Mouse (Mus musculus): Measurements from ENCODE around the gene Pspn. TPM values are rescaled to one million over a fixed set of nuclear protein-coding genes. Genes with fewer than 3 reads are reported as not detected.

The Pspn gene
- polyA plus RNA-seq, 1 experiment from 2014 or later, result not detected

DNA sequence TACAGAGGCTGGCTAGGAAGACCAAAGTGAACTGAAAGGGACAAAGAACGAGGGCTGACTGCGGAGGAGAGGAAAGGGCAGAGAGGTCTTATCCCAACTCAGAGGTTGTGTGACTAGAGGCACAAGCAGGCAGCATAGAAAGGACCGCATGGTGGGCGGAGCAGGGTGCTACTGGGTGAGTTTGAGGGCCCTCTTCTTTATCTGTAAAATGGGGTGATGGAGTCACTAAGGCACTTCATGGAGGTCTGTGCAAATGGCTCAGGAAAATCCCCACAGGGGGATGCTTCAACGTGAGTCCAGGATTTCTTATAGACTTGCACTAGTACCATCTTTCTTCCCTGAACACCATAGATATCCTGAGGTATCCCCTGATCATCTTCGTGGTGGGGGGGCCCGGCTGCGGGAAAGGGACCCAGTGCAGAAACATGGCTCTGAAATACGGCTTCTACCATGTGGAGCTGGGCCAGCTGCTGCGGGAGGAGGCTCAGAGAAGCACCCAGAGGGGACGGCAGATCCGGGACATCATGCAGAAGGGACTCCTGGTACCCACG lies 12.5 kb upstream of the Pspn start:
- 76% methylated on average over 13 of the region's 13 CpGs for WGBS
- H3K27ac ChIP-seq, result peak overlapping the region; percentile 97
- H3K4me3 ChIP-seq, result peak overlapping the region; percentile 78
- no peaks in the 10 kb centered on the region for H3K27me3 ChIP-seq (ENCODE audit: insufficient read depth, poor library complexity, severe bottlenecking)
- peaks cover 23% of the 10 kb centered on the region for H3K36me3 ChIP-seq
- H3K9me3 ChIP-seq, result no peaks in the 10 kb centered on the region
- peaks cover 23% of the 10 kb centered on the region for H3K4me1 ChIP-seq (replicated peaks)
- DNase-seq (ENCODE audit: low spot score), result no peak

DNA sequence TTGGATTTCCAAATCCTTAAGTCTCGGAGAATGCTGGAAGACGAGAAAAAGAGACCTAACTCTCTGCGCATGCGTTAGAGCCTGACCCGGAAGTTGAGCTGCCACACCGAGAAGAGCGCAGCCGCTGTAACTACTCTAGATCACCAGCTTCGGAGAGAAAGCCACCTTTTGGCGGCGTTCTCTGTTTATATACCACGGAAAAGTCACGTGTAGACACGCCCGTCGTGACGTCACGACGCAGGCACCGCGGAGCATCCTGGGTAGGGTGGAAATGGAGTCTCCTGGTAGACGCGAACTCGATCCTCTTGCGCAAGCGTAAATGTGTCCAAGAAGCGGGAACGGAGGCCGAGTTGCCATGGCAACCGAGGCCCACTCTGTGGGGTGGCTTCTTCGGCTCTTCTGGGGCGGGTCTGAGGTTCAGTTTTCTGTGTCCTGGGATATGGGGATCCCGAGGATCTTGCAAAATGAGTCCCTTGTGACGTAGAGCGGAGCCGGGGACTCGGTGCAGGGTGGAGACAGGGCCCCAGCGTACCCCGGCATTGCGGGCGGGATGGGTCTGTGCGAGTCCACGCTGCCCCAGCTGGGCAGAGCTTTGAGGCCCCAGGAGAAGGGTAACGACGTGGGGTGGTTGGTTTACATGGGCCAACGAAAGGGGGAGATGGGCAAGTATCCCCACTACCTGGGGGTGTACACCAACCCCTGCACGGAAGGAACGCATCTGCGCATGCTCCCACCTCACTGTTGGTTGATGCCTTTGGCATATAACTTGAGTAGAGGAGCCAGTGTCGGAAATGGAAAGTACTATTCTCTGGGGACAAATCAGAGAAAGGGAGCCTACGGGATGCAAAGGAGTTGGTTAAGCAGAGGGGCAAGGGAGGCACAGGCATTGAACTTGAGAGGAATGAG lies 11.7 kb upstream of the Pspn start, which contains the start of the genes Gtf2f1 and Gm17949:
Gtf2f1 (minus strand) TSS at position 53 of the 906 bp plus-strand sequence.
Gm17949 (plus strand) TSS at position 234 of the 906 bp plus-strand sequence.
- H3K36me3 ChIP-seq, result peaks cover 31% of the 10 kb centered on the region
- peaks cover 23% of the 10 kb centered on the region for H3K4me1 ChIP-seq (replicated peaks)
- H3K4me3 ChIP-seq, result peak within 1 kb of the TSS; percentile 78
- peak; percentile 98 for DNase-seq (ENCODE audit: low spot score)
- WGBS, result under 1% methylated on average over 51 of the region's 51 CpGs
- no peaks in the 10 kb centered on the region for H3K9me3 ChIP-seq
- H3K27ac ChIP-seq, result peak within 1 kb of the TSS; percentile 97
- no peaks in the 10 kb centered on the region for H3K27me3 ChIP-seq (ENCODE audit: insufficient read depth, poor library complexity, severe bottlenecking)

DNA sequence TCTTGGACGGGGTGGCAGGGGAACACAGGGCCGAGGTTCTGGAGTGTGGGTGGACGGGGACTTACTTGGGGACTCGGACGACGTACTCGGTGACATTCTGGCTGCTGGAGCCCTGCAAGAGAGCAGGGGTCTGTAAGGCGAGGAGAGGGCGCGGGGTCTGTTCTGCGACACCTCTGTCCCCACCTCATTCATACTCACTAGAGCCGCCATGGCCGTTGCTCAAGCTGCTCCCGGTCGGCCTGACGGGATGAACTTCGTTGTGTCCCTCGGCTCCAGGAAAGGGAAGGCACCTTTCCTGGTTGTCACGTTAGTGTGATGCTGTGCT lies 11.1 kb upstream of the Pspn start:
- Histone ChIP-seq H3K27me3 (ENCODE audit: insufficient read depth, poor library complexity, severe bottlenecking) (no peaks in the 10 kb centered on the region), H3K4me3 (peak overlapping the region; percentile 78), H3K9me3 (no peaks in the 10 kb centered on the region), H3K4me1 (replicated peaks) (peaks cover 23% of the 10 kb centered on the region), H3K36me3 (peaks cover 38% of the 10 kb centered on the region), H3K27ac (peak overlapping the region; percentile 97)
- WGBS, result under 1% methylated on average over 19 of the region's 19 CpGs
- no peak for DNase-seq (ENCODE audit: low spot score)

DNA sequence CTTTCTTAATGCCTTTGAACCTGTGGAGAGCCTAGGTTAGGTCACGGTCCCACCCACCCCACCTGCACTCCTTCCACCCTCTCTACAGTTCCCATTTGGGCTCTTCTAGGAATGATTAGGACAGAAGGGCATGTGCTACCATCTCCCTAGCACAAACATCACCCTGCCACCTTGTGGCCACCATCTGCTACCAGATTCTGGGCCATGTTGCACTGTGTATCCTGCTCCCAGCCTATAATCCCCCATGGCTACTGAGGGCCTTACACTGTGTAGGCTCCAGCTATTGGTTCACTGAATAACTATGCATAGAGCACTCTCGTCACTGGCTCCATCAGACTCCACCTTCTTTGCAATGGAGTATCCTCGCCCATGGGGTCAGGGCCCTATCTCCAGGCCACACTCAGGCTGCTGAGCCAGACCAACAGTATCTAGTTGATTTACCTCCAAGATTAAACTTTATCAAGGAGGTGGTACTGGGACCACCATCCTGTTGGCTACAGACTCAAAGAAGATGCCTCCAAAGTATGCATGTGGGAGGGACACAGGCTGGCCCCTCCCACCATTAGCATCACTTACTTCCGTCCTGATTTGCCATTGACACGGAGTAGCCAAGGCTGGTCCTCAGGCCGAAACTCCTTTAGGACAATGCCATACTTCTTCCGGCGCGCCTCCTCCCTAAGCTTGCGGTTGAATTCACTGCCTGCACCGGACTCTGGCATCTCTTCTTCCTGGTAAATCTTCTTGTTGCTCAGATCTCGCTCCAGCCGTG lies 7.5 kb upstream of the Pspn start:
- no peak overlapping the region for H3K4me3 ChIP-seq
- H3K4me1 ChIP-seq (replicated peaks), result peaks cover 19% of the 10 kb centered on the region
- DNase-seq (ENCODE audit: low spot score), result no peak
- WGBS, result 94% methylated on average over 13 of the region's 13 CpGs
- H3K27ac ChIP-seq, result no peak overlapping the region
- no peaks in the 10 kb centered on the region for H3K9me3 ChIP-seq
- H3K36me3 ChIP-seq, result peaks cover 73% of the 10 kb centered on the region
- no peaks in the 10 kb centered on the region for H3K27me3 ChIP-seq (ENCODE audit: insufficient read depth, poor library complexity, severe bottlenecking)

DNA sequence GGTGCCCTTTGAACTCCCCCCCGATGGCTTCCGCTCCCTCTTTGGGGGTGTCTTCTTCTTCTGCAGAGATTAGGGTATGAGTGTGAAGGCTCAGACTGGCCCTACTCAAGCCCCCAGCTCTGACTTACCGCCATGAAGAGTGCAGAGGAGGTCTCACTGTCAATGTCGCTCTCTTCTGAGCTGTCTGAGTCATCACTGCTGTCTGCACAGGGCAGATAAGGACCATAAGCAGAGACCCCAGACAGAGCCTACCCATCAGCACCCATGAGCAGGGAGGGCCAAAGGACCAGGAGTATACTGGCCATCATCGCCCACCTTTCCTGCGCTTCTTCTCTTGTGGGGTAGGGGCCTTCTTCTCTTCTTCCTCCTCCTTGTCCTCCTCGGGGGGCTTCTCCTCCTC lies 4.2 kb upstream of the Pspn start:
- DNase-seq (ENCODE audit: low spot score), result no peak
- Histone ChIP-seq H3K4me3 (no peak overlapping the region), H3K4me1 (replicated peaks) (no peaks in the 10 kb centered on the region), H3K36me3 (peaks cover 96% of the 10 kb centered on the region), H3K27ac (no peak overlapping the region), H3K27me3 (ENCODE audit: insufficient read depth, poor library complexity, severe bottlenecking) (no peaks in the 10 kb centered on the region), H3K9me3 (no peaks in the 10 kb centered on the region)
- 89% methylated on average over 7 of the region's 7 CpGs for WGBS

DNA sequence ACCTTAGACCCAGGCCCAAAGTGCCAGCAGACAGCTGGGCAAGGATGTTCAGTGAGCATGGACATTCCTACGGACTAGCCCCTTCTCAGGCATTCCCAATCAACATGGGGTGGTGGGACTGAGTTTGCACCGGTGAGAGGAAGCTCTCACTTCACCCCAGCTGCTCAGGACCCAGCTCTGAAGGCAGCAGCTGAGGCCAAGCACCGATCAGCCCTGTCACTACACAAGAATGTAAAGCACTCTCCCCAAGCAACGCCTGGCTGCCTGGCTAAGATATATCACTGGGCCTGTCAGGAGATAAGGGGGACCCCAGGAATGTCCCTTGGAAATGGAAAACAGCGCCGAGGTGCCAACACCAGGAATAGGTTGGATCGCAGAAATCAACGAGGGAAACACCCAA lies 1.4 kb upstream of the Pspn start:
- DNase-seq (ENCODE audit: low spot score), result no peak
- H3K4me3 ChIP-seq, result no peak overlapping the region
- H3K27ac ChIP-seq, result no peak overlapping the region
- no peaks in the 10 kb centered on the region for H3K27me3 ChIP-seq (ENCODE audit: insufficient read depth, poor library complexity, severe bottlenecking)
- H3K36me3 ChIP-seq, result peaks cover 80% of the 10 kb centered on the region
- WGBS, result 79% methylated on average over 8 of the region's 8 CpGs
- no peaks in the 10 kb centered on the region for H3K9me3 ChIP-seq
- H3K4me1 ChIP-seq (replicated peaks), result peaks cover 16% of the 10 kb centered on the region

DNA sequence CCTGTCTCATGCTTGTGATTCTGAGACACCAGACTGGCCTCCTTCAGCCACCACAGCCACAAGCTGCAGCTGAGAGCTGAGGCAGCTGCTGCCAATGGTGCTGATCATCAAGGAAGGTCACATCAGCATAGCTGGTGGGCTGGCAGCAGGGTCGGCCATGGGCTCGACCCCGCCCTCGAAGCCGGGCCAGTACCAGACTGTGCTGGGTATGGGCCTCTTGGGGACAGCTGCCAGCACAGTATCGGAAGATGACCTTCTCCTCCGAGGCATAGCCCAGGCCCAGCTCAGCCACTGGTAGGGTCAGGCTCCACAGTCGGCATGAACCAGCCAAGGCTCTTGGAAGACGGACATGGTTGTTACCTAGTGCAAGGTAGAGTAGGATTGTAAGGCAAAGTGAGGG lies 404 bp downstream of the Pspn start:
- Histone ChIP-seq H3K27me3 (ENCODE audit: insufficient read depth, poor library complexity, severe bottlenecking) (no peaks in the 10 kb centered on the region), H3K36me3 (peaks cover 80% of the 10 kb centered on the region), H3K4me3 (no peak overlapping the region), H3K9me3 (no peaks in the 10 kb centered on the region), H3K4me1 (replicated peaks) (peaks cover 16% of the 10 kb centered on the region), H3K27ac (no peak overlapping the region)
- no peak for DNase-seq (ENCODE audit: low spot score)
- WGBS, result 94% methylated on average over 9 of the region's 9 CpGs

DNA sequence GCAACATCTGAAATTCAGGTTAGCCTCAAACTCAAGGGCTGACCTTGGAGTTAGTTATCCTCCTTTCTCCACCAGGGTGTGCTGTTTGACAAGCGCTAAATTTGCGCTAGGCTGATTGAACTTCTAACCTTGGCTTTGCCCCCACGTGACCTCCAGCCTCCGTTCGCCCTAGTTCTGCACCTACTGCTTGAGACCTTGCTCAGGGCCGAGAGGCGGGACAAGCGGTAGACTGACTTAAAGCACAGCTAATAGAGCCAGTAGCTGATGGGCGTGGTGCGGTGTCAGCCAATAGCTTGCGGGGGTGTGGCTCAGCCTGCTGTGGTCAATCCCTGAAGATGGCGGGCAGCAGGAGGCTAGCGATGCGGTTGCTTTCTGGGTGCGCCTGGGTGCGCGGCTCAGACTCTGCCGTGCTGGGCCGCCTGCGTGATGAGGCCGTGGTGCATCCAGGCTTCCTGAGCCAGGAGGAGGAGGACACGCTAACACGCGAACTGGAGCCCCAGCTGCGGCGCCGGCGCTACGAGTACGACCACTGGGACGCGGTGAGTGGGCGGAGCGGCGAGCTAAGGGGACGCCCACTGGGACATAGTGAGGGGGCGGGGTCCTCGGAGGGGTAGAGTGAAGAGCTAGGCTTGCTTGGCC lies 2.7 kb downstream of the Pspn start, which contains the start of gene Alkbh7:
Alkbh7 (plus strand) TSS at position 311 of the 639 bp plus-strand sequence.
- peaks cover 82% of the 10 kb centered on the region for H3K36me3 ChIP-seq
- WGBS, result under 1% methylated on average over 38 of the region's 38 CpGs
- peak within 1 kb of the TSS; percentile 69 for H3K4me3 ChIP-seq
- DNase-seq (ENCODE audit: low spot score), result peak; percentile 96
- no peaks in the 10 kb centered on the region for H3K27me3 ChIP-seq (ENCODE audit: insufficient read depth, poor library complexity, severe bottlenecking)
- peak within 1 kb of the TSS; percentile 81 for H3K27ac ChIP-seq
- no peaks in the 10 kb centered on the region for H3K9me3 ChIP-seq
- H3K4me1 ChIP-seq (replicated peaks), result peaks cover 16% of the 10 kb centered on the region

DNA sequence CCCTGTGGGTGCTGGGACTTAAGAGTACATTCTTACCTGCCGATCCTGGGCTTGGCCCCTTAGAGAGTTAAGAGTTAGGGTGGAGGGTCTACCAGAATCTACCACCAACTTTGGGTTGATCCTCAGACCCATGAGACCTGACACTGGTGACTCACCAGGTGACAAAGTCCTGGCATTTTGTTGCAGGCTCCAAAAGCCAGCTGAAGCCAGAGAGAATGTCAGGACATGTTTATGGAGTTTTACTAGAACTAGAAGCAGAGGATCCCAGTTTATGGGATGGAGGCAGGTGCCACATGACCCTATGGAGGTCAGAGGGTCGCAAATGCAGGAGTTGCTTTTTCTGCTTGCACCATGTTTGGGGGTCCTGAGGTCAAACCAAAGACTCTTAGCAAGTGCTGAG lies 3.3 kb downstream of the Pspn start:
- Histone ChIP-seq H3K9me3 (no peaks in the 10 kb centered on the region), H3K36me3 (peaks cover 83% of the 10 kb centered on the region), H3K27ac (no peak overlapping the region), H3K4me1 (replicated peaks) (peaks cover 16% of the 10 kb centered on the region), H3K27me3 (ENCODE audit: insufficient read depth, poor library complexity, severe bottlenecking) (no peaks in the 10 kb centered on the region), H3K4me3 (peak overlapping the region; percentile 69)
- no peak for DNase-seq (ENCODE audit: low spot score)
- WGBS, result 77% methylated on average over 2 of the region's 2 CpGs

DNA sequence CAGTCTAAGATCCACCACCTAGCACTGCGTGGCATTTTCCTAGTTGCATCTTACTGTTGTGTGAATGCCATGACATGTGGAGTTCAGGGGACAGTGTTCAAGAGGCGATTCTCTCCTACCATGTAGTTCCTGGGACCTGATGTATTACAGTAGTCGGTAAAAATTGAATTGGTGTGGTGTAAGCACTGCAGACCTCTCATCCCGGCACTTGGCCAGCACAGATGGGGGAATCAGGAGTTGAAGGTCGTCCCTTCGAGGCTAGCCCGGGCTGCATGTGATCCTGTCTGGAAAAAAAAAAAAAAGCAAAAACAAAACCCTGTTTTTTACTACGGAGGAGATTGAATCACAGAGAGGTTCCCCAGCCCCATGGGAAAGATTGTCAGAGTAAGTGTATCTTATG lies 4.8 kb downstream of the Pspn start:
- Histone ChIP-seq H3K9me3 (no peaks in the 10 kb centered on the region), H3K27me3 (ENCODE audit: insufficient read depth, poor library complexity, severe bottlenecking) (no peaks in the 10 kb centered on the region), H3K27ac (no peak overlapping the region), H3K36me3 (peaks cover 70% of the 10 kb centered on the region), H3K4me3 (no peak overlapping the region), H3K4me1 (replicated peaks) (peaks cover 23% of the 10 kb centered on the region)
- no peak for DNase-seq (ENCODE audit: low spot score)
- WGBS, result 94% methylated on average over 8 of the region's 8 CpGs

DNA sequence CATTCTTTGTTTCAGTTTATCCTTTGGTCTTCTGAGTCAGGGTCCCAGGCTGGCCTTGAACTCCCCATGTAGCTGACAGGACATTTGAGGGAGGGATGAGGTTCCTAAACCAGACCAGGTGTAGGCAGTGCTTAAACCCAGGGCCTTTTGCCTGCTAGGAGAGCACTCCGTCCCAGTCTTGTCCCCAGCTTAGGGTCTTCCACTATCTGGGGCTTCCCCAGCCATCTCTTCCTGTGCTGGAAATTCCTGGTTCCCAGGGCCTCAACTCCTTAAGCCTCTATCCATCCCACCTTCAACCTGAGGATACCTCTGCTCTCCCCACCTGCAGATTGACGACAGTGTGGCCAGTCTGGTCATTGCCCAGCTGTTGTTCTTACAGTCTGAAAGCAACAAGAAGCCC lies 8.9 kb downstream of the Pspn start:
- 70% methylated on average over 2 of the region's 2 CpGs for WGBS
- Histone ChIP-seq H3K4me1 (replicated peaks) (peaks cover 7% of the 10 kb centered on the region), H3K27me3 (ENCODE audit: insufficient read depth, poor library complexity, severe bottlenecking) (no peaks in the 10 kb centered on the region), H3K27ac (peak overlapping the region; percentile 93), H3K9me3 (no peaks in the 10 kb centered on the region), H3K4me3 (peak overlapping the region; percentile 87), H3K36me3 (peaks cover 45% of the 10 kb centered on the region)
- DNase-seq (ENCODE audit: low spot score), result no peak

DNA sequence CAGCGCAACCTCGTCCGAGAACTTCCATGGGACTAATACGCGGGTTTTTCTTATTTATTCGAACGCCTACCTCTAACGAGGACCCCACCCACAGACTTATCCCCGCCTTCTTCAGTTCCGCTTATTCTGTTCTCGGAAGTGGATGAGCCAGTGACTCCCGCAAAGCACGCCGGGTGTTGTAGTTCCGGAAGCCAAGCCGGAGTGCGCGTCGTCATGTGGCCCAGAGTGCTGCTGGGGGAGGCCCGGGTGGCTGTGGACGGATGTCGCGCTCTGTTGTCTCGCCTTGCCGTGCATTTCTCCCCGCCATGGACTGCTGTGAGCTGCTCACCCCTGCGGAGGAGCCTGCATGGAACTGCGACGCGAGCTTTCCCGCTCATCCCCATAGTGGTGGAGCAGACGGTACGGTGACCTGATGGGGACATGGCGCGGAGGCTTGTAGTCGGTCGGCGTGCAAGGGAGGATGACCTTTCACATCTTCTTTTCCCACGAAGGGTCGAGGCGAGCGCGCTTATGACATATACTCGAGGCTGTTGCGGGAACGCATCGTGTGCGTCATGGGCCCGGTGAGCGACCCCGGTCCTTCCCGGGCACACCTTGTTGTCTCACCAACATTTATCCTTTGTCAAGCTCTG lies 9.6 kb downstream of the Pspn start, which contains the start of gene Clpp:
Clpp (plus strand) TSS at position 191 of the 632 bp plus-strand sequence.
- no peaks in the 10 kb centered on the region for H3K27me3 ChIP-seq (ENCODE audit: insufficient read depth, poor library complexity, severe bottlenecking)
- peak within 1 kb of the TSS; percentile 93 for H3K27ac ChIP-seq
- peak; percentile 94 for DNase-seq (ENCODE audit: low spot score)
- no peaks in the 10 kb centered on the region for H3K9me3 ChIP-seq
- under 1% methylated on average over 52 of the region's 52 CpGs for WGBS
- H3K4me1 ChIP-seq (replicated peaks), result peaks cover 7% of the 10 kb centered on the region
- peaks cover 37% of the 10 kb centered on the region for H3K36me3 ChIP-seq
- H3K4me3 ChIP-seq, result peak within 1 kb of the TSS; percentile 87

All from hindbrain, embryonic 10.5 days (tissue).